Mouse (Mus musculus): Measurements from ENCODE around the gene Fgfrl1.

The Fgfrl1 gene

DNA sequence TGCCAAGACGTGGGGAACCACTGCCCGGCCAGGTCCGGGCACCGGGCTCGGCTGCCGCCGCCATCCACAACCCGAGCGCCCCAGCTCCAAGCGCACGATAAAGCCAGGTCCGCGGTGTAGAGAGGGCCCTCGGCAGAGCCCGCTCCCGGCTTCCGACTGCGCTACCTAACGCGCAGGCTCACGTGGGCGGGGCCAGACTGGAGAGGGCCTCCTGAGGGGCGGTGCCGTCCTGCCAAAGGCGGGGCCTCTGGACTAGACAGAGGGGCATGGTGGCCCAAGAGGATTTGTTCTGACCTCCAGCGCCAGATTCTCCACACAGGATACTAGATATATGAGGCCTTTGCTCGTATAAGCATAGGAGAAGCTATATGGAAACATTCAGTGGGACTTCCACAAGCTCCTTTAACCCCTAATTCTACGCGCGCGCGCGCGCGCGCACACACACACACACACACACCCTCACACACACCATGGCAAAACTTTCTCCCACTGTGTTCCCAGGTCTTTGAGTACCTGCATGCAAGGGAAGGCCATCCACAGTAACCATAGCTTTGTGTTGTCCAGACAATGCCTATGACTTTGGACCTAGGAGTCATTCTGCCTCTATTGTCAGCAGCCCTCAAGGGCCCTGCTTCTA is 31.4 kb upstream of the Fgfrl1 start:
- in situ Hi-C loops (cut with MboI; ENCODE audit: low pct_unique_long_range_greater_than_20kb in 1 of 2, low sequenced_read_pairs in 2 of 2, unreplicated experiment in 1 of 2) = no loop called here

DNA sequence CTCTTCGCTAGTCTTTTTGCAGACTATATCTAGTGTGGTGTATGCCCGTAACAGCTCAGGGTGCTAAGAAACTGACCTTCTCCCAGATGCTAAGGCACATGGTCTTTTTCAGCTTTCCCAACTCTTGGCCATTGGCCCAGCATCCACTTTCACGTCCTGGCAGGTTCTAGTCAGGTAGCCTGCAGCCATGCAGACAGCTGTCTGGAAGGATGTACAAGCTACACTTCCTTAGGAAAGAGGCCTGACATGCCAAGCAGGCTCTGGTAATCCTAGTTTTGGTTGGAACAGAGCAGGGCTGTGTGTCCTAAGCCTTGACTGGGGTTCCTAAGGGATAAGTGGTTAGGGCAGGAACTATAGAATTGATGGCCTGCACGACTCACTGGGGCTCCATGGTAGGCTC is 29.4 kb upstream of the Fgfrl1 start:
- in situ Hi-C loops (cut with MboI; ENCODE audit: low pct_unique_long_range_greater_than_20kb in 1 of 2, low sequenced_read_pairs in 2 of 2, unreplicated experiment in 1 of 2) = no loop called here

DNA sequence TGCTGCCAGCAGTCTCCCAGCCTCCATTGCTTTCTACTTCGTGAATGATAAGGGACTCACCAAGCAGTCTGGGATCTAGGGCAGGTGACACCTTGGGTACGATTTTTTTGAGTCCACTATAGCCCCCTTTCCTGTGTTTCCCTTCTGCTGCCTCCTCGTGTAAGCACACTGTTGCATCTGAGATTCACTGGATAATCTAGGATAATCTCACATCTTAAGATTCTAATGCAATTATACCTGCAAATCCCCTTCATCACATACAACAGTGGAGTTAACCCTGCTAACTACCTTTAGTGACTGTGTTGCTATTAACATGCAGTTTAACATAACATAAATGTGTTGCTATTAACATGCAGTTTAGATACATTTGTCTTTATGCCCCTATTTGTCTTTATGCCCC is 27.1 kb upstream of the Fgfrl1 start:
- in situ Hi-C loops (cut with MboI; ENCODE audit: low pct_unique_long_range_greater_than_20kb in 1 of 2, low sequenced_read_pairs in 2 of 2, unreplicated experiment in 1 of 2) = no loop called here

DNA sequence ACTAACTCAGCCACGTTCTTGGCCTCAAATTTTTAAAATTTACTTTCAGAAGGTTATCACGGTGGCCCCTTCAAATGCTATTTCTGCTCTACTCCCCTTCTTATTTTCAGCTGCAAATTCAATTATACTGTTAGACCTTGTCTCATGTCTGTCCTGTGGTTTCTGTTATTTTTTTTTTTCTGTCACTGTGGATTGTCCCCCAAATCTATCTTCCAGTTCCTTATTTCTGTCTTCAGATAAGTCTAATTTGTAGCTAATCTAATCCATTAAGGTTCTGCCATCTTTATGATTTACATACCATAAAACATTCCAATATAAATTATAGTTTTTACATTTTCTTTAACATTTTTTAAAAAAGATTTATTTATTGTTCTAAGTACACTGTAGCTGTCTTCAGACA is 24.8 kb upstream of the Fgfrl1 start:
- in situ Hi-C loops (cut with MboI; ENCODE audit: low pct_unique_long_range_greater_than_20kb in 1 of 2, low sequenced_read_pairs in 2 of 2, unreplicated experiment in 1 of 2) = no loop called here

DNA sequence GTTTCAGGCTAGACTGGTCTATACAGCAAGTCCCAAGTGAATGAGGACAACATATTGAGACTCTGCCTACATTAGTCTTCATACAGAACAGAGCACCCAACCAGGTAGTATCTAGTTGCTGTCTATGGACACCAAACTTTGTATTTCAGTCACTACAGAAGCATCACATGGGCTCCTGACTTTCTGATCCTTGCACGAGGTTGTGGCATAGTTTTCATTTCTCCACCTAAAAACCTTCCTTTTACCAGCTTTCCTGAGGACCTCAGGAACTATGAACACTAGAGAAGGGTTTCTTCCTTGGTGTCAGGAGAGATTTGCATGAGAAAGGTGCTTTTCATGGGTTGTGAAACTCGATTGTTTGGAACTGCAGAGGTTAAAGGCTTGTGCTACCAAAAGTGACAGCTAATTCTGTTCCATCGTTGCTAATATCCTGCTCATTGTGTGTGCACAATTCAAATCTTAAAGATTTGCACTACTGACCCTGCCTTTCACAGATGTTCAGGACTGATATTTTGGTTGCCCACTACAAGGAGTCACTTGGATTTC is 23.7 kb upstream of the Fgfrl1 start:
- in situ Hi-C loops (cut with MboI; ENCODE audit: low pct_unique_long_range_greater_than_20kb in 1 of 2, low sequenced_read_pairs in 2 of 2, unreplicated experiment in 1 of 2) = no loop called here

DNA sequence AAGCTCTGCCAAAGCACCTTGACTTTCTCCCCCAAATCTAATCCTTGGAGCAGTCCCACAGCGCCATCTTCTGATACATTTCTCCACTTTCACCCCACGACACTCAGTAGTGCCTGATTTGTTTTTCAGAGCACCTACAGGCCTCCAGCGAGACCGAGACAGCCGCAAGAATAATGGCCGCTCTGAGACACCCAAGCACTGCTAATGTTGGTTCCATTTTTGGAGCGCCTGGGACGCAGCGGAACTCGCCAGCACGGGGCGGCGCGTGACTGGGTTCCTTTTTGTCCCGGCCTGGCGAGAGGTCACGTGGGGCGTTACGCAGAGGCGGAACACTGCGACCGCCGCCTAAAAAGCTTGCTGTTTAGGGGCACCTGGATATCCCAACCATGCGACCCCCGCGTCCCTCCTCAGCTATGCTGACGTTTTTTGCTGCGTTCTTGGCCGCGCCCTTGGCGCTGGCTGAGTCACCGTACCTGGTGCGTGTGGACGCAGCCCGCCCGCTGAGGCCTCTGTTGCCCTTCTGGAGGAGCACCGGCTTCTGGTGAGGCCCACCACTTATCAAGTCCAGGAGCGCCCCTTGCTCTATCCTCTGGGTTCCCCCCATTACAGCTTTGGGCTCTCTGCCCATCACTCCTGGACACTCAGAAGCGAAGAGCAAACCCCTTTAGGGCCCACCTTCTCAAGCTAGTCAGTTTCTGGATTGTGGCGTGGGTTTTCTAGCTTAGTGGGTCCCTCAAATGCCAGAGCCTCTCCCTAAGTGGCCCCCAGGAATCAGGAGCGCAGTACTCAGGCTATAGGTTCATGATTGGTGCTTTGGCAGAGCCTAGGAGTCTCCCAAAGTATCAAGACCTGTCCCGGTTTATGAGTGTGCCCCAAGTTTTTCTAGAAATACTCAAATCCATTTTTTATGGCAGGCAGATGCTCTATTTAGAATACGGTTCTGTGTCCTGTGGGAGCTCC is 22.9 kb upstream of the Fgfrl1 start, which contains the start of gene Dgkq:
Gene Dgkq (minus strand): TSS at position 696 of the 960 bp plus-strand sequence.
- in situ Hi-C loops (cut with MboI; ENCODE audit: low pct_unique_long_range_greater_than_20kb in 1 of 2, low sequenced_read_pairs in 2 of 2, unreplicated experiment in 1 of 2) = no loop called here

DNA sequence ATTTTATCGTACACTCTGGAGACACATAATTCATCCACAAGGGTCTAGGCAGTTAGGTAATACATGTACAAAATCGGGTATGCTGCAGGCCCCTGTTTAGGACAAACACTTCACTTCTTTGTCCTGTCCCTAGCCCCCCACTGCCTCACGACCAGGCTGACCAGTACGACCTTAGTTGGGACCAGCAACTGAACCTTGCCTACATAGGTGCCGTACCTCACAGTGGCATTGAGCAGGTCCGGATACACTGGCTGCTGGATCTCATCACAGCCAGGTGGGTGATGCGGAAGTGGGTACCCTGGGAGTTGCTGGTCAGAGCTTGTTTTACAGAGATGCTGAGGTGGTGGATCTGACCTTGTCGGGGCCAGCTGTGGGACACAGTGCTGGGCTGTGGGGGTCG is 22.2 kb upstream of the Fgfrl1 start:
- in situ Hi-C loops (cut with MboI; ENCODE audit: low pct_unique_long_range_greater_than_20kb in 1 of 2, low sequenced_read_pairs in 2 of 2, unreplicated experiment in 1 of 2) = no loop called here

DNA sequence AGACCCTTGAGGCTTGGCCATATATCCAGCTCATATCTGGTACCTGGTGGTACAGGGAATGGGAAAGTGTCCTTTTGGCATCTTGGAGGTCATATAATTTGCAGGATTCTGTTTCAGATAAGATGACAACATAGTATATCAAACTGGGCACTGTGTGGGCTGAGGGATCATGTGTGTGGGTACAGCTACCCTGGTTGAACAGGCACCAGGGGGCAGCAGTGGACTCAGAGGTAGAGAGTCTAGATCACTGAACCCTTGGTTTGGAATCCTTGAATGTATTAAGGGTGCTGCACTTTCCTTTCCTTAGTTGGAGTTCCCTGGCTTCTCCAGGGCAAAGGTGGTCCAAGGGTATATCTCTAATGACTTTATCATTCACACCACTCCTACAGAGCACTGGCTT is 21.4 kb upstream of the Fgfrl1 start:
- in situ Hi-C loops (cut with MboI; ENCODE audit: low pct_unique_long_range_greater_than_20kb in 1 of 2, low sequenced_read_pairs in 2 of 2, unreplicated experiment in 1 of 2) = no loop called here

DNA sequence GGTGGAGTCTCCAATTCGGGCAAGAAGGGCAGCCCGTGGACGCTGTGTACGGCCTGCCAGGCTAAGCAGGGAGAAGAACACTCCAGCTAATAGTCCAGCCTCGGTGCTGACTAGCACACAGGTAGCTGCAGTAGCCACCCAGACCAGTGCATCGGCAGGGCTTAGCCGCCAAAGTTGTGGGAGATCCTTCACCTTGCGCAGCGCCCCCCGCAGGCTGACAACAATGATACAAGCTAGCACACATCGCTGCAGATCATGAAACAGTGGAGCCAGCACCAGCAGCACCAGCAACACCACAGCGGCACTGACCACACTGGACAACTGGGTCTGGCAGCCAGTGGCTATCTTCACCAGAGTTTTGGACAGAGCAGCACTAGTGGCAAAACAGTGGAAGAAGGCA is 20.4 kb upstream of the Fgfrl1 start:
- in situ Hi-C loops (cut with MboI; ENCODE audit: low pct_unique_long_range_greater_than_20kb in 1 of 2, low sequenced_read_pairs in 2 of 2, unreplicated experiment in 1 of 2) = no loop called here

DNA sequence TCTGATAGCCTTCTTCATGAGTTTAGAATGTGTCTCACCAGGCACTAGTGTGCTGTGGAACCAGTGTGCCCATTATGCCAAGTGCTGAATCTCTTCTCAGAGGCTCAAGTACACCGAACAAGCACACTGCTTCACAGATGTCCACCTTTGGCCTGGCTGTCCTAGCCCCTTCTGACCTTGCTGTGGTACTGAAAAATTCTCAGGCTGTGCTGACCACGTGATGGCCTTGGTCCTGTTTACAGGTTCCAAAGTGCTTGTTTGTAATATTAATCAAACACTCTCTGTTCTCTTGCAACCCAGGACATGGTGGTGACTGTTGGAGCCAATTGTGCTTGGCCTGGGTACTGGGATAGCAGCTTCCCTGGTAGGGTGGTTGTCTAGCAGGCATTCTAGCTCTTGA is 17.6 kb upstream of the Fgfrl1 start:
- in situ Hi-C loops (cut with MboI; ENCODE audit: low pct_unique_long_range_greater_than_20kb in 1 of 2, low sequenced_read_pairs in 2 of 2, unreplicated experiment in 1 of 2) = no loop called here

DNA sequence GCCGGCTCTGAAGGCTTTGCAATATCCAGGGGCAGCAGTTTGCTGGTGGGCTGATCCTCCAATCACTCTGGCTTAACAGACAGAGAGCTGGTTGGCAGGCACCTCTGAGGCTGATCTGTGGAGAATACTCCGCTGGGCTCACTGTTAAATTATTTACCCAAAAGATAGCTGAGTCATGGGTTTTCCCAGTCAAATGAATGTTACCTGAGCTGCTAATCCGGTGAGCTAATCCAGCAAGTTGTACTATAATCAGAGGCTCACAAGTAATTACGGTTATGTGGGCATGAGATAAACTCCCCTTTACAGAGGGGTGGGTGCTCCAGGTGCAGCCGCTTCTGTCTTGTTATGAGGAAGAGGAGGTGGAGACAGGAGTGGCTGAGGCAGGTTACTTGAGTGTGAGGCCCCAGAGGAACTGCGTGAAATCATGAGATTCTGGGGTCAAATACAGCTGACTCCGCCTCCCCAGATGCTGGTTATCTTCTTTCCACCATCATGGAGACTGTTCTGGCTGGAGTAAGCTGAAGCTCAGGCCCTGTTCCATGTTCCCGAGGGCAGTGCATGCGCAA is 16.8 kb upstream of the Fgfrl1 start, which contains the start of gene Slc26a1:
Gene Slc26a1 (minus strand): TSS at position 319 of the 566 bp plus-strand sequence.
- in situ Hi-C loops (cut with MboI; ENCODE audit: low pct_unique_long_range_greater_than_20kb in 1 of 2, low sequenced_read_pairs in 2 of 2, unreplicated experiment in 1 of 2) = no loop called here

DNA sequence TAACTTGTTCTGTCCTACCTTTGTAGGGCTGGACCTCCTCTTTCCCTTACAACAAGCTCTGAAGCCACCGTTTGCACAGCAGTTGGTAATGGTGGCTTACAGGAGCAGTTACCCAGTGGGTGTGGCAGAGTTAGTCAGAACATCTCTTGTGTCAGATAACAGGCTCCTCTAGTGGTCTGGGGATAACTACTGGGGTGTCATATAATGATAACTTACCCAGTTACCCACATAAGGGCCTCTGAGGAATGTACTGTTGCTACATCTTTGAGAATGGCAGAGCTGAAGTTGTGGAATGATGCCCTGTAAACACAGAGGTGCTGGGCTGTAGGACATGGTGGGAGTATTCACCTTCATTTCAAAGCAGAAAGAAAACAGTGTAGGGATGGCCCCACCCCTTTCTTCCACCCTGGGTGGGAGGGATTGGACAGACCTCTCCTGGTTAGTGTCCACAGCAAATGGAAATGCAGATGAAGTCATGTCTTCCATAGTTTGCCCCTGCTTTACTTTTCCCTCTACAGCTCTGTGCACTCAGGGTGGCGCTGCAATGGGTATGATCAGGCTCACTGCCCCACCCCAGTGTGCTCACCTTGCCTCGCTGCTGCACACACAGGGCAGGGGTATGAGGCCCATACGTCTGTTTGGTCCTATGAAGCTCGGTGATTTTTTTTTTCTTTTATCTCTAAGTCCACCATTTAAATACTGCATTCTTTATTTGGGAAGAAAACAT is 15.2 kb upstream of the Fgfrl1 start:
- in situ Hi-C loops (cut with MboI; ENCODE audit: low pct_unique_long_range_greater_than_20kb in 1 of 2, low sequenced_read_pairs in 2 of 2, unreplicated experiment in 1 of 2) = no loop called here

DNA sequence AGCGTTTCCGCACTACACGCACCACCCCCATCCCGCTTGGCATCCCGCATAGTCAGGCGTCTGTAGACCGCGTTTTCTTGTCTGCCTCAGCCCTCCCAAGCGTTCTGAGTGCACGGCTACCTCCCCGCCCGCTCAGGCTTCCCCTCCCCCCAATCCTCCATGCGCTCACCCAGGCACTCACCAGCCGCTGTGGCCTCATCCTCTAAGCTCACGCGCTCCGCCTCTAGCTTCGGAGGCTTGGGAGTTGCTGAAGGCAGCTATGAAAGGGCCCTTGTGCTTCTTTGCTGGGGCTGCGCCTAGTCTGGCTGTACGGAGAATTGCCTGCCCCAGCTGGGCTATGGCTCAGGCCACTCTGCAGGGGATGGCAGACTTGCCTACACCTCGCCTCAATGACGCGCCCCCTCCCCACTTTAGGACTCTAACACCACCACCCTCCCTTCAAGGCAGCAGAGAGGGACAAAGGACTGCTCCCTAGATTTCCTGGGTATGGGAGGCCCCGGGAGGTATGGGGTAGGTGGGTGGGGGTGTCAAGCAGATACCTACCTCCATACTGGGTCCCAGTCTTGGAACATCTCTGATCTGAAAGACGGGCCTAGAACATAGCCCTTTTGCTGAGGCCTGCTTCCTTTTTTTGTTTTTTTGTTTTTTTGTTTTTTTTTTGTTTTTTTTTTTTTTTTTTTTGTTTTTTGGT is 14.4 kb upstream of the Fgfrl1 start:
- in situ Hi-C loops (cut with MboI; ENCODE audit: low pct_unique_long_range_greater_than_20kb in 1 of 2, low sequenced_read_pairs in 2 of 2, unreplicated experiment in 1 of 2) = no loop called here

DNA sequence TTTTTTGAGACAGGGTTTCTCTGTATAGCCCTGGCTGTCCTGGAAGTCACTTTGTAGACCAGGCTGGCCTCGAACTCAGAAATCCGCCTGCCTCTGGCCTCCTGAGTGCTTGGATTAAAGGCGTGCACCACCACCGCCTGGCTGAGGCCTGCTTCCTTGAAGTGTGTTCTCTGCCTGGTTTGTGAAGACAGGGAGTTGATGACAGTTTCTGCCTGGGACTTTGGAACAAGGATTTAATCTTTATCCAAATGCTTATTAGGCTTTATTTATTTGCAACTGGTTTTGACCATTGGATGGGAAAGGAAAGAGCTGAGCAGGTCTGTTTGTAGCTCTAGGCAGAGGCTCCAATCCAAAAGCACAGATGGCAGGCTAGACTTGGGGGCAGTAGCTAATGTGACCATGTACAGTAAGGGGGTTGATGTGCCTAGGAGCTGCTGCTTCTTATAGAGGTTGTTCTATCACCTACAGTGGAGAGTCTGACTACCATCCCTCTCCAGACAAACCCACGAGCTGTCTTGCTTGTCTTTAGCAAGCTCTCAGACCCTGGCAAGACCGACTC is 13.8 kb upstream of the Fgfrl1 start:
- in situ Hi-C loops (cut with MboI; ENCODE audit: low pct_unique_long_range_greater_than_20kb in 1 of 2, low sequenced_read_pairs in 2 of 2, unreplicated experiment in 1 of 2) = no loop called here

DNA sequence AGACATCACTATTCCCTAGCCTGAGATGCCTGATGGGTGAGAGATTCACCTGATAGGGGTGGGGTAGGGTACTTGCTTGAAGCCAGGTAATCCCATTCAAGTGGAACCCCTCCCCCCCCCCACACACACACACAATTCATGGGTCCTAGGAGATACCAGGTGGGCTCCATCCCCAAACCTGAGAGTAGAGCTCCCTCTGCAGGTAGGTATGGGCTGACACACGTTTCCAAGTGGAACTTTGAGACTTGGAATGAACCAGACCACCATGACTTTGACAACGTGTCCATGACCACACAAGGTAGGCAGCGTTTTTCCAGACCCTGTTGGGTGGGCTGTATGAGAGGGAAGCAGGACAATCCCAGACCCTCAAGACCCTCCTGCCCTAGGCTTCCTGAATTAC is 12.3 kb upstream of the Fgfrl1 start:
- in situ Hi-C loops (cut with MboI; ENCODE audit: low pct_unique_long_range_greater_than_20kb in 1 of 2, low sequenced_read_pairs in 2 of 2, unreplicated experiment in 1 of 2) = no loop called here

DNA sequence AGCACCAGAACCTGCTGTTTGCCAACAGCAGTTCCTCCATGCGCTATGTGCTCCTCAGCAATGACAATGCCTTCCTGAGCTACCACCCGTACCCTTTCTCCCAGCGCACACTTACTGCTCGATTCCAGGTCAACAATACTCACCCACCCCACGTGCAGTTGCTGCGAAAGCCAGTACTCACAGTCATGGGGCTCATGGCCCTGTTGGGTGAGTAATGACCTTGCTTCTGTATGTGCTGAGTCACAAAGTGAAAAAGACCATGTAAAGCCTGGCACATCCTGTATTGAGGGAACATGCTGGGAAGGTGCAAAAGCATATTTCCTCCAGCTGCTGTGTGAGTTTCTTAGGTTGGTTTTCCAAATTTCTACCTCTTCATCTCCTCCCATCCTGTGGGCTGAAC is 11.3 kb upstream of the Fgfrl1 start:
- in situ Hi-C loops (cut with MboI; ENCODE audit: low pct_unique_long_range_greater_than_20kb in 1 of 2, low sequenced_read_pairs in 2 of 2, unreplicated experiment in 1 of 2) = no loop called here

DNA sequence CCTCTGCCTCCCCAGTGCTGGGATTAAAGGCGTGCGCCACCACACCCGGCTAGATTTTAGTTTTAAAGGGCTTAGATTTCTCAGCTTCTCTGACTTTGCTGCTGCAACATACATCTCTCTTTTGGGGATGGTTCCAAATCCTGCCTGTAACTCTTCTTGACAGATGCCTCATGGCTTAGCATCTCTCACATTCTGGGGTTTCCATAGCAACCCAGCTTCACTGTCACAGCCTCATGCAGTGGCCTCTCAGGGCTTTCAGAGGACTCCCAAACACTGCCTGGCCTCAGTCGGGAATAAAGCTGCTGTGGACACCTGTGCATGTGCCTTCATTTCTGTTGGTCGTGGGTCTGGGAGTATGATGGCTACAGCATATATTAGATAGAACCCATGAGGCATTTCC is 3.1 kb upstream of the Fgfrl1 start:
- in situ Hi-C loops (cut with MboI; ENCODE audit: low pct_unique_long_range_greater_than_20kb in 1 of 2, low sequenced_read_pairs in 2 of 2, unreplicated experiment in 1 of 2) = no loop called here

DNA sequence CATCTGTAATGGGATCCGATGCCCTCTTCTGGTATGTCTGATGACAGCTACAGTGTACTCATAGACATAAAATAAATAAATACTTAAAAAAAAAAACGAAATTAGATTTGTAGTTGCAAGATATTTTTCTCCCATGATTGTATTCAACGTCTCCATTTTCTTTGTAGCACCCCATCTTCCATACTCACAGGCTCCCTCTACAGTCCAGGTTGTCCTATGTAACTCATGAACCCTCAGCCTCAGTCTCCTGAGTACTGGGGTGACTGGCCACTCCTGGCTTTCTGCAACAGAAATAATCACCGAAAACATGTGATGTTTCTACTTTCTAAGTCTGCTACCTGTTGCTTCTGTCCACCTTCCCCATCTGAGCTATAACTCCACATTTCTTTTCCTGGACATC is 1.0 kb upstream of the Fgfrl1 start:
- in situ Hi-C loops (cut with MboI; ENCODE audit: low pct_unique_long_range_greater_than_20kb in 1 of 2, low sequenced_read_pairs in 2 of 2, unreplicated experiment in 1 of 2) = no loop called here
